In genomic region chr14:71053788-71054641, GRCm38 (mm10) we compare ENCODE assay signal across 26 mouse cellular contexts.
DNase-seq lines count a peak whose midpoint lies in the region; ATAC-seq and TF ChIP-seq lines count a peak whose summit lies in the region.
"Had no signal": no experiment of that assay in that cellular context is flagged by ENCODE, and none has a peak within 500 bp of the region (broad histone marks: within the 10 kb centered on the region; RNA-seq: fewer than 3 reads in every experiment).

No protein-coding gene starts in this region.

- TF ChIP-seq CTCF in kidney, postnatal 0 days (IDR thresholded peaks at IDR 0.05; ENCODE audit: low read depth), result no peak

- H3K9me3 ChIP-seq in kidney, postnatal 0 days (replicated peaks; ENCODE audit: low read length), result no peaks in the 10 kb centered on the region
- H3K9me3 ChIP-seq in midbrain, embryonic 14.5 days (ENCODE audit: control insufficient read depth, low read length), result no peaks in the 10 kb centered on the region
- H3K9me3 ChIP-seq in midbrain, embryonic 15.5 days, result no peaks in the 10 kb centered on the region
- H3K9me3 ChIP-seq in neural tube, embryonic 14.5 days (ENCODE audit: control insufficient read depth, low read length), result no peaks in the 10 kb centered on the region
- H3K9me3 ChIP-seq: heart, embryonic 13.5 days; kidney, embryonic 15.5 days; limb, embryonic 13.5 days; liver, embryonic 12.5 days; midbrain, embryonic 12.5 days; stomach, embryonic 15.5 days had no signal

- no peaks in the 10 kb centered on the region for H3K4me1 ChIP-seq in kidney, postnatal 0 days (replicated peaks; ENCODE audit: insufficient read depth, low read length)
- no peaks in the 10 kb centered on the region for H3K4me1 ChIP-seq in midbrain, embryonic 14.5 days (ENCODE audit: control insufficient read depth, insufficient read depth, low read length)
- no peaks in the 10 kb centered on the region for H3K4me1 ChIP-seq in midbrain, embryonic 15.5 days
- H3K4me1 ChIP-seq in neural tube, embryonic 14.5 days (ENCODE audit: control insufficient read depth, insufficient read depth, low read length), result 0 out of 2 replicates have a peak, but pooled peaks cover 3% of the 10 kb centered on the region
- H3K4me1 ChIP-seq: limb, embryonic 13.5 days; liver, embryonic 12.5 days; midbrain, embryonic 12.5 days; stomach, embryonic 15.5 days had no signal

- WGBS in kidney, postnatal 0 days, result 49% methylated on average over 9 of the region's 9 CpGs
- WGBS in midbrain, embryonic 14.5 days, result 75% methylated on average over 9 of the region's 9 CpGs
- 73% methylated on average over 9 of the region's 9 CpGs for WGBS in midbrain, embryonic 15.5 days
- WGBS in neural tube, embryonic 14.5 days, result 60% methylated on average over 9 of the region's 9 CpGs

- H3K27ac ChIP-seq in kidney, postnatal 0 days, result no peak overlapping the region
- H3K27ac ChIP-seq in midbrain, embryonic 14.5 days (replicated peaks; ENCODE audit: low read depth, low read length), result no peak overlapping the region
- H3K27ac ChIP-seq in midbrain, embryonic 15.5 days, result no peak overlapping the region
- H3K27ac ChIP-seq in neural tube, embryonic 14.5 days (ENCODE audit: low read depth, low read length), result no peak overlapping the region
- H3K27ac ChIP-seq: heart, embryonic 13.5 days; kidney, embryonic 15.5 days; limb, embryonic 13.5 days; liver, embryonic 12.5 days; midbrain, embryonic 12.5 days; stomach, embryonic 15.5 days had no signal

- no peak overlapping the region for H3K9ac ChIP-seq in kidney, postnatal 0 days (ENCODE audit: low read depth, low read length)
- no peak overlapping the region for H3K9ac ChIP-seq in midbrain, embryonic 14.5 days (replicated peaks; ENCODE audit: low read length)
- no peak overlapping the region for H3K9ac ChIP-seq in midbrain, embryonic 15.5 days
- no peak overlapping the region for H3K9ac ChIP-seq in neural tube, embryonic 14.5 days (replicated peaks; ENCODE audit: low read depth, low read length)
- H3K9ac ChIP-seq: forebrain, postnatal 0 days; heart, embryonic 13.5 days; kidney, embryonic 15.5 days; limb, embryonic 13.5 days; liver, embryonic 12.5 days; midbrain, embryonic 12.5 days; stomach, embryonic 15.5 days had no signal

- H3K4me2 ChIP-seq in kidney, postnatal 0 days (ENCODE audit: low read length), result no peak overlapping the region
- no peak overlapping the region for H3K4me2 ChIP-seq in midbrain, embryonic 14.5 days (ENCODE audit: low read length)
- no peak overlapping the region for H3K4me2 ChIP-seq in midbrain, embryonic 15.5 days
- H3K4me2 ChIP-seq in neural tube, embryonic 14.5 days (ENCODE audit: low read depth, low read length), result no peak overlapping the region
- H3K4me2 ChIP-seq: heart, embryonic 13.5 days; kidney, embryonic 15.5 days; limb, embryonic 13.5 days; liver, embryonic 12.5 days; midbrain, embryonic 12.5 days; stomach, embryonic 15.5 days had no signal

- no peak for ATAC-seq in kidney, postnatal 0 days (replicated peaks; ENCODE audit: low FRiP score, low read depth)
- no peak for ATAC-seq in midbrain, embryonic 14.5 days (ENCODE audit: low FRiP score, low TSS enrichment)
- ATAC-seq in midbrain, embryonic 15.5 days (replicated peaks), result no peak
- peak; percentile 65; the same call in 1 of the 2 replicates for ATAC-seq in neural tube, embryonic 14.5 days (ENCODE audit: low read depth)
- ATAC-seq: activated CD4-positive, CD25-positive, alpha-beta regulatory T cell, adult 4 months; forebrain, postnatal 0 days; liver, embryonic 12.5 days had no signal

- no peaks in the 10 kb centered on the region for H3K36me3 ChIP-seq in kidney, postnatal 0 days (ENCODE audit: insufficient read depth, low read length)
- H3K36me3 ChIP-seq in midbrain, embryonic 14.5 days (ENCODE audit: control insufficient read depth, insufficient read depth, low read length), result no peaks in the 10 kb centered on the region
- H3K36me3 ChIP-seq in midbrain, embryonic 15.5 days (replicated peaks), result no peaks in the 10 kb centered on the region
- H3K36me3 ChIP-seq in neural tube, embryonic 14.5 days (ENCODE audit: control insufficient read depth, insufficient read depth, low read length), result no peaks in the 10 kb centered on the region
- H3K36me3 ChIP-seq: heart, embryonic 13.5 days; kidney, embryonic 15.5 days; limb, embryonic 13.5 days; liver, embryonic 12.5 days; midbrain, embryonic 12.5 days; stomach, embryonic 15.5 days had no signal

- no peaks in the 10 kb centered on the region for H3K27me3 ChIP-seq in kidney, postnatal 0 days (ENCODE audit: insufficient read depth, low read length)
- no peaks in the 10 kb centered on the region for H3K27me3 ChIP-seq in midbrain, embryonic 14.5 days (ENCODE audit: control insufficient read depth, insufficient read depth, low read length)
- no peaks in the 10 kb centered on the region for H3K27me3 ChIP-seq in midbrain, embryonic 15.5 days (replicated peaks)
- no peaks in the 10 kb centered on the region for H3K27me3 ChIP-seq in neural tube, embryonic 14.5 days (ENCODE audit: control insufficient read depth, insufficient read depth, low read length)
- H3K27me3 ChIP-seq: heart, embryonic 13.5 days; kidney, embryonic 15.5 days; limb, embryonic 13.5 days; liver, embryonic 12.5 days; midbrain, embryonic 12.5 days; stomach, embryonic 15.5 days had no signal

- no peak overlapping the region for H3K4me3 ChIP-seq in kidney, postnatal 0 days (replicated peaks; ENCODE audit: low read depth, low read length)
- no peak overlapping the region for H3K4me3 ChIP-seq in midbrain, embryonic 14.5 days (replicated peaks; ENCODE audit: low read depth, low read length)
- H3K4me3 ChIP-seq in midbrain, embryonic 15.5 days, result no peak overlapping the region
- H3K4me3 ChIP-seq in neural tube, embryonic 14.5 days (ENCODE audit: low read depth, low read length), result no peak overlapping the region
- H3K4me3 ChIP-seq: heart, embryonic 13.5 days; kidney, embryonic 15.5 days; limb, embryonic 13.5 days; liver, embryonic 12.5 days; midbrain, embryonic 12.5 days; stomach, embryonic 15.5 days had no signal

- DNase-seq in embryo, embryonic 10 days (ENCODE audit: low spot score), result peak; percentile 9
- no peak for DNase-seq in embryo, embryonic 9.5 days (ENCODE audit: extremely low spot score)
- peak; percentile 3 for DNase-seq in kidney, postnatal 0 days (ENCODE audit: low spot score)
- DNase-seq in kidney, postnatal 10 days, result no peak
- peak; percentile 27 for DNase-seq in midbrain, embryonic 14.5 days
- DNase-seq: adrenal gland, adult 8-10 months; cerebellum, adult 18-20 months; cerebellum, postnatal 14 days; forebrain, postnatal 0 days; gastrocnemius, postnatal 14 days; heart, adult 18-20 months; heart, postnatal 14 days; kidney, adult 11 months; layer of hippocampus, adult 9-11 months; lung, adult 2 months; right cerebral cortex, adult 18-20 months; thymus, postnatal 36 days had no signal

Comparison
In these comparisons a context has a peak if more than half of its experiments do, and no peak if none do; other contexts are left out.
1. DNase-seq: peak in embryo, embryonic 10 days (single experiment), kidney, postnatal 0 days (single experiment) and midbrain, embryonic 14.5 days (single experiment); none in embryo, embryonic 9.5 days (single experiment) and kidney, postnatal 10 days (single experiment).